Mouse (Mus musculus) frontal cortex, postnatal 36 days (tissue): ENCODE results near the gene Antxr1.

Experiments
- DNase-seq, 2 experiments: peaks; one replicate each; pipeline ENCODE4 v3.0.0; 2022; ENCODE audit warnings: low spot score in 2 of 2

Antxr1 gene

DNA sequence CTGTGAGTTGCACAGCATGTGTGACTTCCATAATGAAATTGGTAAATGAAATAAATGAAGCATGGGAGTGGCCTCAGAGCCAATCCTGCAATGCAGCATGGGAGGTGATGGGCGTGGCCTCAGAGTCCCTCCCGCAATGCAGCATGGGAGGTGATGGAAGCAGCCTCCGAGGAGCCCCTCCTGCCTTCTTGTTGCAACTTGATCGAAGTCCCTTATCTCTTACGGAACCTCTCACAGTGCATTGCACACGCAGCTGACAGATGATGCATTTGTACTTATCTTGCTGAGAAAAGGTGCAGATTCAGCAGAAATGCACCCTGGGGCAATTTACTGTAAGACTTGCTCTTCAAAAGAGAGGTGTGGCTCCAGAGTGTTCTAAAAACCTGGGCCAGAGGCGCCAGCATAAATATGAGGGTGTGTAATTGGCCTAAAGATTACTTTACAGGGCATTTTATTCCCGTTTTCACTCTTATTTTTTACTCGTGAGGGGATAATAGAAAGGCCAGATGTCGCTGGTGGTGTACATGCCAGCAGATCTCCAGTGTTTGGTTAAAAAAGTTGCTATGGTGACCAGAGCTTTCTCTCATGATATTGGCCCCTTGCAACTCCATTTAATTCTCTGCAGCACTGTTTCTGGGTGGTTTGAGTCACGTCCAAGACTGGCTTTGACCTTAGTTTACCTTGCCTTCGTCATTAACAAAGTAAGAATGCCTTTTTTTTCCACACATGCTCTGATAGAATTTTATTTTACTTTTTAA lies 195.6 kb downstream of the Antxr1 start:
- no peak for DNase-seq

- DNase-seq, result no peak
Observed at GRCm38 (mm10) chr6:87138479-87138878, 197.1 kb downstream of the Antxr1 start.

DNA sequence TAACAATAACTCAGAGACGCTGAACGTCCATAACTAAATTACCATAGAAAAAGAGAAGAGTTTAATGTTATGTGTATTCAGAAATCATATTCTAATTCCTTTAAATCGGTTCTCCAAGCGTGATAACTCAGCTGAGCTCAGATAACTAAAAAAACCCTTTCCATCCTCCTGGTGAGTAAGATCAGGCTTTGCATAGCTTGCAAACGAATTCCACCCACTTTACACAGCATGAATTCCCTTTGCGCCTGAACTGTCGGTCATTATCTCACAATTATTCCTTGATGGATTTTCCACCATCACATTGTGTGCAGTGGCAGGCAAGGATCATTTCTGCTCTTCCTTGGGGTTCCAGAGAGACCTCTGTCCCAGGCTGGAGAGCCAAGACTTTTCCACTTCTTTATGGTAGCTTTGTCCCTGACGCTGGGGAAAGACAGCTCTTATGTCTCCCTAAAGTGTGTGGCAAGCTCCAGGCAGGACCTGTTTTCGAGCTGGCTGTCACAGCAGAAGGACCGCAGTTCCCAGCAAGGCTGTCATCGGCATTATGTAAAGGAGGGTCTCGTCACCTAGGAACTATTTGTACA lies 201.6 kb downstream of the Antxr1 start:
- peak; percentile 31 to 52 for DNase-seq

DNA sequence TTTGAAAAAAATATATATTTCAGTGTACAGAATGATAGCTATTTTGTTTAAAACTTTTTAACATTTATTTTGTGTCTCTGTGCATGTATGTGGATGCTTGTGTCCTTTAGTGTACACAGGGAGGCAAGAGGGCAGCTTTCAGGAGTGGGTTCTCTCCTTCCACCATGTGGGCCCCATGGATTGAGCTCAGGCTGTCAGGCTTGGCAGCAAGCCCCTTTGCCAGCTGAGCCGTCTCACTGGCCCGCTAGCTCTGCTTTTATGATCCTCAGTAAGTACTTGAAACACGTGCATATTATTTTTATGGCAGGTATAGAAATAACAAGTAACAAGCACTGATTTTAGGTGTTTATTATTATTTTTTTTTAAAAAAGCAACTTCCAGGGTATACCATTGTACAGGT lies 202.1 kb downstream of the Antxr1 start:
- no peak for DNase-seq

GRCm38 (mm10) chr6:87131078-87131477 lies 204.5 kb downstream of the Antxr1 start:
- DNase-seq, result no peak

GRCm38 (mm10) chr6:87130628-87131027 lies 205.0 kb downstream of the Antxr1 start:
- DNase-seq, result no peak

DNA sequence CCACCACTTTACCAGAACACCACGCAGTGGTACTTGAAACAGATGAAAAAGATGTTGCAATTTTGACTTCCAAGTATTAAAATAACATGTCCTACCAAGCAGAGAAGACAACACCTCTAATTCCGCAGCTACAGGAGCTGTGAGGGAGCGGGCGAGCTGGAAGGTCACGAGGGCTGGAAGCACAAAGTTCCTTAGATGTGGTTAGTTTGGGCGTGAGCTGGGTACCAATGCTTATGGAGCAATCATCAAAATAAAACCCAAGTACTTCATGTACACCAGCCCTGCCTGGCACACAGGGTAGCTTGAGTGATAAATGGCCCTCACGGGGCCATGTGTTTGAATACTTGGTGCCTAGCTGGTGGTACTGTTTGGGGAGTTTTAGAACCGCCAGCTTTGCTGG lies 205.8 kb downstream of the Antxr1 start:
- DNase-seq, result no peak

- no peak for DNase-seq
Observed at GRCm38 (mm10) chr6:87127049-87127753, 208.4 kb downstream of the Antxr1 start.

- DNase-seq, result no peak
Observed at GRCm38 (mm10) chr6:87123973-87124372, 211.6 kb downstream of the Antxr1 start.

GRCm38 (mm10) chr6:87123406-87123805 lies 212.2 kb downstream of the Antxr1 start:
- no peak for DNase-seq

DNA sequence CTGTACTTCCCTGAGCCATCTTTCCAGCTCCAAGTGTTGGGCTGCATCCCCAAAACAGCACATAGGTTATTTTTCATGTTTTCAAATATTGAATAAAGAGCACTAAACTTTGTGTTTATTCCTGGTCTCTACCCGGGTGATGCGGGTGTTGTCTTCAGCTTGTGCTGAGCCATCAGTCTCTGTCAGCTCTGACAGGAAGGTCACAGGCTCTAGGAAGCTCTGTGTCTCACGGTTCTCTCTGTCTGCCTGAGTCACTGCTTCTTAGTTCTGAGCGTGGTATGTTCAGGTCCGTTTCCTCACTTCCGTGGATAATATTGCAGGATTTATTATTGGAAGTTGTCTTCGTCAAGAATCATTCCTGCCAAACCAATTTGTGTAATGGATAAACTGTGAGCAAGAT lies 213.7 kb downstream of the Antxr1 start:
- no peak for DNase-seq

DNA sequence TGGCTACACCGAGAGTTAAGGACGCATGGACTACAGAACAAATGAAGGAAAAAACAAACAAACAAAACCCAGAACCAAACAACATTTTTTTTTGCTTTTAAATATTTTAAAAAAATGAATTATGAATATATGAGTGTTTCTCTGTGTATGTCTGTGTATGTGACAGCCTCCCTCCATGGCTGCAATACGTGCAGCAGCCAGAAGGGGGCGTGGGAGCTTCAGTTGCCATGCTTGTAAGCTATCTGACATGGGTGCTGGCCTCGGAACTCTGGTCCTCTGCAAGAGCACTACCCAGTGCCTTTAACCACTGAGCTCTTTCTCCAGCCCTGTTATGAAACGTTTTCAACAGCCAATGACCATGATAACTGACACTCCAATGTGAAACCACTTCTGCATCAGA lies 215.0 kb downstream of the Antxr1 start:
- DNase-seq, result no peak

DNA sequence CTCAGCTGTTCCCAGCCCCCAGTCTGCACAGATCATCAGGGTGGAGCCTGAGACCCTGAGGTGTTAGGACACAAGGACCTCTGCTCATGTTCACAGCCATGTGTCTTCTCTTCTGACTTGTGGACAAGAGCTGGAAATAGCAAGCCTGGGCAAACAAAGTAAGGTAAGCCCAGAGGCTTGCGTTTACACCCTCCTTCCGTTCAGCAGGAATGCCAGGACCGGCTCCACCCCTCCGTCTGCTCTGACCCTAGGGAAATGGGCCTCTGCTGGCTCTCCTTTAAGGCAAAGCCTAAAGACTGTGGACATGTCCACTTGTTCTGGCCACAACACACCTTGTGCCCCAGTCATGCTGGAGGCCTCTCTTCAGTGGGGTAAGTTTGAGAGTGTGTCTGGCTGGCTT lies 215.6 kb downstream of the Antxr1 start:
- no peak for DNase-seq

GRCm38 (mm10) chr6:87119066-87119837 lies 216.4 kb downstream of the Antxr1 start:
- no peak for DNase-seq

DNA sequence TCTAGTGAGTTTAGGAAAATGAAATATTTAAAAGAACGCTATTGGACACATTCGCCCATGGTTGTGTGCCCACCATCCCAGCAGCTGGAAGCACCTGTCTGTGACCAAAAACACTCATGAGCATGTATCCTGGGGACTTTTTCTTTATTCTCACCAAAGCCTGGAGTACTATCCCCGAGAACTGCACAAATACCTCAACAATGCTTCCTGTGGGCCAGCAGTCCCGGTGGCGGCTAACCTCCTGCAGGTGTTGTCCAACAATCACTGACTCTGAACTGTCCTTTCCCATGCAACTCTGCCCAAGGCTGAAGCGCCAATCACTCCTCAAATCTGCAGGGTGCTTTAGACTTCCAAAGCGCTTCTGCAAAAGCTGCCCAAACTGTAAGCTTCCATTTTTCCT lies 219.0 kb downstream of the Antxr1 start:
- no peak for DNase-seq

GRCm38 (mm10) chr6:87115981-87116380 lies 219.6 kb downstream of the Antxr1 start:
- no peak for DNase-seq

GRCm38 (mm10) chr6:87112125-87112524 lies 223.5 kb downstream of the Antxr1 start:
- no peak for DNase-seq

DNA sequence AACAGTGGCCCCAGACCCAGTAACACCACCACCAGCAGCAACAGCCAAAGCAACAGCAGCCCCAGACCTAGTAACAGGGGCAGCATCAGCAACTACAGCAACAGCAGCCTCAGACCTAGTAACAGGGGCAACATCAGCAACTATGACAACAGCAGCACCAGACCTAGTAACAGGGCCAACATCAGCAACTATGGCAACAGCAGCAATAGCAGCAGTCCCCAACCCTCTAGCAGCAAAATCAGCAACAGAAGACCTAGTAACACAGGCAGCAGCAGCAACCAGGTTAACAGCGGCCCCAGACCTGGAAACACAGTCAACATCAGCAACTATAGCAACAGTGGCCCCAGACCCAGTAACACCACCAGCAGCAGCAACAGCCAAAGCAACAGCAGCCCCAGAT lies 224.1 kb downstream of the Antxr1 start:
- no peak for DNase-seq

DNA sequence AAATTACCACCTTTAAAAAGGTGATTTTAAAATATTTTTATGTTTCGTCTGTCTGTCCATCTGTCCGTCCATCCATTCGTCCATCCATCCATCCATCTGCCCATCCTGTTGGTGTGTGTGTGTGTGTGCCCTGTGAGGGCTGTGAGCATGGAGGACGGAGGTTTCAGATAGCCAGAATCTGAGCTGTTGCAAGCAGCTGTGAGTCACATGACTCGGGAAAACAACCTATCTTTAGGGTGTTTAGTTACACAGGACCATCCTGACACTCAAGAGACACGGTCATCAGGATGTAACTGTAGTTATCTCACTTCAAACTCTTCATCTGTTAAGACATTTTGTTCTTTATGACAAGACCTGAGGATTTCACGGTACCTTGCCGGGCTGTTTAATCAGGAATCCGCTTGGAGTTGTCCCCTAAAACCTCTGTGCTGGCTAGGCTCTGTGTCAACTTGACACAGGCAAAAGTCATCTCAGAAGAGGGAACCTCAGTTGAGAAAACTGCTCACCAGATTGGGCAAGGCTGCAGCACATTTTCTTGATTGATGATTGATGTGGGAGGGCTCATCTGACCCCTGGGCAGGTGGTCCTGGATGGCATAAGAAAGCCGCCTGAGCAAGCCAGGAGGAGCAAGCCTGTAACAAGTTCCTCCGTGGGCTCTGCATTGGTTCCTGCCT lies 231.4 kb downstream of the Antxr1 start, which contains the start of gene D6Ertd527e:
Gene D6Ertd527e, plus strand, starts transcription at position 624 of the 674 bp plus-strand sequence.
- no peak for DNase-seq

GRCm38 (mm10) chr6:87103314-87103713 lies 232.3 kb downstream of the Antxr1 start:
- DNase-seq, result no peak

- no peak for DNase-seq
Observed at GRCm38 (mm10) chr6:87102421-87102911, 233.2 kb downstream of the Antxr1 start.
